Mouse (Mus musculus) liver, embryonic 12.5 days (tissue): ENCODE measurements at regions not wholly inside any gene's neighbourhood (a gene's known extent, or its start where the extent isn't known, plus 50 kb on each side); places are given as distances from the start of the nearest gene placed in this dataset.

Source experiments
- ATAC-seq: fragments of 200-750 bp; cut with Nextera tagmentation; 2 replicates; pipeline ENCODE4 v1.8.0; 2017; ENCODE audit warnings: moderate number of reproducible peaks, mild to moderate bottlenecking, moderate library complexity
- H3K27ac ChIP-seq: fragments of 300-500 bp; sonication (generic); 2 replicates; pipeline ENCODE4 v1.5.1; 2016; ENCODE audit warnings: mild to moderate bottlenecking
- H3K27me3 ChIP-seq: fragments of 300-500 bp; sonication (generic); replicated peaks from 2 replicates; pipeline ENCODE4 v1.6.1; 2016; ENCODE audit warnings: mild to moderate bottlenecking, moderate library complexity
- H3K36me3 ChIP-seq: fragments of 300-500 bp; sonication (generic); 2 replicates; pipeline ENCODE4 v1.6.1; 2016; ENCODE audit warnings: mild to moderate bottlenecking, moderate library complexity
- H3K4me1 ChIP-seq: fragments of 300-500 bp; sonication (generic); 2 replicates; pipeline ENCODE4 v1.6.1; 2016
- H3K4me2 ChIP-seq: fragments of 300-500 bp; sonication (generic); 2 replicates; pipeline ENCODE4 v1.6.1; 2016; ENCODE audit warnings: mild to moderate bottlenecking, moderate library complexity
- H3K4me3 ChIP-seq: fragments of 300-500 bp; sonication (generic); 2 replicates; pipeline ENCODE4 v1.5.1; 2016; ENCODE audit warnings: mild to moderate bottlenecking, moderate library complexity
- H3K9ac ChIP-seq: fragments of 300-500 bp; sonication (generic); 2 replicates; pipeline ENCODE4 v1.6.1; 2016; ENCODE audit warnings: mild to moderate bottlenecking, moderate library complexity
- H3K9me3 ChIP-seq: fragments of 300-500 bp; sonication (generic); replicated peaks from 2 replicates; pipeline ENCODE4 v1.6.1; 2016; ENCODE audit warnings: mild to moderate bottlenecking, moderate library complexity
- WGBS: fragments of 180-500 bp; shearing (Covaris S2); methylation state at CpG from one replicate; pipeline ENCODE4 v1.1.7; 2016; ENCODE audit not compliant: insufficient replicate concordance; 5-methylcytosine and 5-hydroxymethylcytosine counted together

- no peak for ATAC-seq
- Histone ChIP-seq H3K9ac (no peak overlapping the region), H3K4me1 (no peaks in the 10 kb centered on the region), H3K27me3 (no peaks in the 10 kb centered on the region), H3K36me3 (no peaks in the 10 kb centered on the region), H3K9me3 (no peaks in the 10 kb centered on the region), H3K4me3 (no peak overlapping the region), H3K4me2 (no peak overlapping the region), H3K27ac (no peak overlapping the region)
- 20% methylated on average over 4 of the region's 4 CpGs for WGBS
Measured at GRCm38 (mm10) chr1:169024531-169024930, 506.7 kb downstream of the Nuf2 start.

GRCm38 (mm10) chr1:168991506-168992244 lies 539.6 kb downstream of the Nuf2 start:
- no peaks in the 10 kb centered on the region for H3K27me3 ChIP-seq
- H3K9me3 ChIP-seq = no peaks in the 10 kb centered on the region
- H3K4me1 ChIP-seq = no peaks in the 10 kb centered on the region
- WGBS = 77% methylated on average over 14 of the region's 14 CpGs
- H3K4me2 ChIP-seq = no peak overlapping the region
- H3K9ac ChIP-seq = no peak overlapping the region
- ATAC-seq = no peak
- H3K27ac ChIP-seq = no peak overlapping the region
- no peaks in the 10 kb centered on the region for H3K36me3 ChIP-seq
- H3K4me3 ChIP-seq = no peak overlapping the region

- H3K4me3 ChIP-seq = no peak overlapping the region
- no peak overlapping the region for H3K27ac ChIP-seq
- H3K9ac ChIP-seq = no peak overlapping the region
- ATAC-seq = no peak
- 79% methylated on average over 8 of the region's 8 CpGs for WGBS
- no peak overlapping the region for H3K4me2 ChIP-seq
- H3K4me1 ChIP-seq = no peaks in the 10 kb centered on the region
- no peaks in the 10 kb centered on the region for H3K27me3 ChIP-seq
- no peaks in the 10 kb centered on the region for H3K36me3 ChIP-seq
- H3K9me3 ChIP-seq = no peaks in the 10 kb centered on the region
Measured at GRCm38 (mm10) chr1:168975037-168975698, 543.1 kb upstream of the Pbx1 start.

- H3K4me1 ChIP-seq = no peaks in the 10 kb centered on the region
- no peak overlapping the region for H3K4me2 ChIP-seq
- H3K4me3 ChIP-seq = no peak overlapping the region
- no peaks in the 10 kb centered on the region for H3K27me3 ChIP-seq
- H3K36me3 ChIP-seq = no peaks in the 10 kb centered on the region
- no peaks in the 10 kb centered on the region for H3K9me3 ChIP-seq
- WGBS = 69% methylated on average over 5 of the region's 5 CpGs
- no peak overlapping the region for H3K9ac ChIP-seq
- ATAC-seq = no peak
- no peak overlapping the region for H3K27ac ChIP-seq
Measured at GRCm38 (mm10) chr1:168969402-168969801, 537.3 kb upstream of the Pbx1 start.

GRCm38 (mm10) chr1:168967334-168967733 lies 535.3 kb upstream of the Pbx1 start:
- Histone ChIP-seq H3K4me3 (no peak overlapping the region), H3K36me3 (no peaks in the 10 kb centered on the region), H3K9ac (no peak overlapping the region), H3K4me2 (no peak overlapping the region), H3K9me3 (no peaks in the 10 kb centered on the region), H3K4me1 (no peaks in the 10 kb centered on the region), H3K27ac (no peak overlapping the region), H3K27me3 (no peaks in the 10 kb centered on the region)
- WGBS = 63% methylated on average over 2 of the region's 2 CpGs
- ATAC-seq = no peak

- no peak overlapping the region for H3K27ac ChIP-seq
- H3K36me3 ChIP-seq = no peaks in the 10 kb centered on the region
- H3K4me2 ChIP-seq = no peak overlapping the region
- no peaks in the 10 kb centered on the region for H3K9me3 ChIP-seq
- H3K4me1 ChIP-seq = no peaks in the 10 kb centered on the region
- H3K9ac ChIP-seq = no peak overlapping the region
- 65% methylated on average over 6 of the region's 6 CpGs for whole genome bisulfite sequencing
- no peak for ATAC-seq
- no peak overlapping the region for H3K4me3 ChIP-seq
- H3K27me3 ChIP-seq = no peaks in the 10 kb centered on the region
Measured at GRCm38 (mm10) chr1:168964467-168964904, 532.4 kb upstream of the Pbx1 start.

GRCm38 (mm10) chr1:168950947-168951346 lies 518.9 kb upstream of the Pbx1 start:
- no peak overlapping the region for H3K4me3 ChIP-seq
- no peak overlapping the region for H3K27ac ChIP-seq
- H3K4me1 ChIP-seq = no peaks in the 10 kb centered on the region
- ATAC-seq = no peak
- H3K27me3 ChIP-seq = no peaks in the 10 kb centered on the region
- H3K9me3 ChIP-seq = no peaks in the 10 kb centered on the region
- H3K36me3 ChIP-seq = no peaks in the 10 kb centered on the region
- no peak overlapping the region for H3K9ac ChIP-seq
- no peak overlapping the region for H3K4me2 ChIP-seq

- Histone ChIP-seq H3K4me2 (no peak overlapping the region), H3K27ac (no peak overlapping the region), H3K4me1 (no peaks in the 10 kb centered on the region), H3K4me3 (no peak overlapping the region), H3K9ac (no peak overlapping the region), H3K27me3 (no peaks in the 10 kb centered on the region), H3K36me3 (no peaks in the 10 kb centered on the region), H3K9me3 (no peaks in the 10 kb centered on the region)
- no peak for ATAC-seq
- 70% methylated on average over 5 of the region's 5 CpGs for WGBS
Measured at GRCm38 (mm10) chr1:168924100-168924815, 492.2 kb upstream of the Pbx1 start.

- no peak for ATAC-seq
- 68% methylated on average over 9 of the region's 9 CpGs for WGBS
Measured at GRCm38 (mm10) chr1:168918331-168919076, 486.4 kb upstream of the Pbx1 start.

GRCm38 (mm10) chr1:168908684-168909175 lies 476.7 kb upstream of the Pbx1 start:
- H3K27me3 ChIP-seq = no peaks in the 10 kb centered on the region
- H3K4me1 ChIP-seq = no peaks in the 10 kb centered on the region
- no peak overlapping the region for H3K4me3 ChIP-seq
- no peak overlapping the region for H3K4me2 ChIP-seq
- ATAC-seq = no peak
- H3K9me3 ChIP-seq = no peaks in the 10 kb centered on the region
- no peak overlapping the region for H3K27ac ChIP-seq
- H3K9ac ChIP-seq = no peak overlapping the region
- no peaks in the 10 kb centered on the region for H3K36me3 ChIP-seq
- WGBS = 60% methylated on average over 4 of the region's 4 CpGs

More at GRCm38 (mm10) chr1:168918331-168919076, 486.4 kb upstream of the Pbx1 start:
- no peak overlapping the region for H3K4me2 ChIP-seq
- H3K4me1 ChIP-seq = no peaks in the 10 kb centered on the region
- H3K4me3 ChIP-seq = no peak overlapping the region
- H3K36me3 ChIP-seq = no peaks in the 10 kb centered on the region
- no peak overlapping the region for H3K9ac ChIP-seq
- no peak overlapping the region for H3K27ac ChIP-seq
- no peaks in the 10 kb centered on the region for H3K27me3 ChIP-seq
- H3K9me3 ChIP-seq = no peaks in the 10 kb centered on the region

- no peaks in the 10 kb centered on the region for H3K36me3 ChIP-seq
- no peak overlapping the region for H3K27ac ChIP-seq
- WGBS = 78% methylated on average over 6 of the region's 6 CpGs
- H3K9me3 ChIP-seq = no peaks in the 10 kb centered on the region
- no peak for ATAC-seq
- H3K9ac ChIP-seq = no peak overlapping the region
- H3K4me2 ChIP-seq = no peak overlapping the region
- no peaks in the 10 kb centered on the region for H3K27me3 ChIP-seq
- H3K4me1 ChIP-seq = no peaks in the 10 kb centered on the region
- H3K4me3 ChIP-seq = no peak overlapping the region
Measured at GRCm38 (mm10) chr1:168908192-168908591, 476.1 kb upstream of the Pbx1 start.
